Mouse (Mus musculus) testis, adult 2 months (tissue): Measurements from ENCODE around the gene Pdia5. TPM values are rescaled to one million over a fixed set of nuclear protein-coding genes. Genes with fewer than 3 reads are reported as not detected.

ENCODE experiments used
- H3K27ac ChIP-seq: fragments of 200-500 bp; 2 replicates; pipeline ENCODE4 v1.5.1; 2012; ENCODE audit warnings: low read depth, low read length; ENCODE audit not compliant: control insufficient read depth, insufficient read depth
- H3K27me3 ChIP-seq: fragments of 200-500 bp; 2 replicates; pipeline ENCODE4 v1.6.1; 2012; ENCODE audit warnings: mild to moderate bottlenecking, low read length, moderate library complexity; ENCODE audit not compliant: control insufficient read depth, insufficient read depth
- H3K36me3 ChIP-seq: fragments of 200-500 bp; 2 replicates; pipeline ENCODE4 v1.6.1; 2012; ENCODE audit warnings: mild to moderate bottlenecking, low read length; ENCODE audit not compliant: control insufficient read depth, insufficient read depth
- H3K4me1 ChIP-seq: fragments of 200-500 bp; 2 replicates; pipeline ENCODE4 v1.6.1; 2012; ENCODE audit warnings: low read length; ENCODE audit not compliant: control insufficient read depth, insufficient read depth
- H3K4me3 ChIP-seq: fragments of 200-500 bp; 2 replicates; pipeline ENCODE4 v1.5.1; 2012; ENCODE audit warnings: low read depth, mild to moderate bottlenecking, low read length, moderate library complexity, mixed read lengths; ENCODE audit not compliant: control insufficient read depth
- CTCF ChIP-seq: fragments of 200-500 bp; IDR thresholded peaks from 2 replicates; pipeline ENCODE4 v1.5.1; 2012; ENCODE audit warnings: low read depth, mild to moderate bottlenecking, inconsistent platforms, low read length, moderate library complexity; ENCODE audit not compliant: control insufficient read depth, insufficient read depth, insufficient replicate concordance
- POLR2A ChIP-seq: fragments of 200-500 bp; IDR thresholded peaks from 2 replicates; pipeline ENCODE4 v1.6.1; 2012; ENCODE audit warnings: low read depth, mild to moderate bottlenecking, inconsistent platforms, low read length, moderate library complexity; ENCODE audit not compliant: control insufficient read depth
- polyA plus RNA-seq: library from polyadenylated mRNA; depleted of rRNA; stranded (reverse); fragments of >200 nt; gene quantifications from 2 replicates; pipeline ENCODE4 v1.2.3, GENCODE M21; 2012; rRNA removed

The Pdia5 gene
- polyA plus RNA-seq, 1 experiment, result 18.9 TPM

DNA sequence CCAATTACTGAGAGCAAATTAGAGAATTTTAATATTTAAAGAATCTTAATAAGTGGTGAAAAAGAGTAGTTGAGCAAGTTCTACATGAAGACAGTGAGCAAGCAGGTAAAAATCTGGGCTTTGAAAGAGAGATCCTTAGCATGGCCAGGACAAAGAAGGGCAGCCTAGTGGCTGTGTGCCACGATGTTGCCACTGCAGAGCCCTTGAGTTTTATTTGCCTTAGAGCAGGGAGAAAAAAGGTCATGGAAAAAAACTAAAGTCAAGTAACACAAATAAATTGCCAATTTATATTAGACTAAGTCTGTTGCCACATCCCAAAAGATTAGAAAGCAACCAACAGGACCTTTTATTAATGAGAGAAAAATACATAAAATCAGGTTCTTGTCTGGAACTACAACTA, 133.2 kb downstream of the Pdia5 start:
- no peak overlapping the region for H3K27ac ChIP-seq
- TF ChIP-seq CTCF (no peak), POLR2A (no peak)
- H3K27me3 ChIP-seq, result no peaks in the 10 kb centered on the region
- H3K4me1 ChIP-seq, result no peaks in the 10 kb centered on the region; the same call in 1 of the 2 replicates
- H3K4me3 ChIP-seq, result no peak overlapping the region
- peaks cover 4% of the 10 kb centered on the region for H3K36me3 ChIP-seq

Other genes with a start within 250 kb of the Pdia5 start
- 23.0 and 29.9 TPM in 2 replicates for gene Sec22a, start 127.0 kb downstream of the Pdia5 start, polyA plus RNA-seq
- 50.7 and 64.3 TPM in 2 replicates for gene Sema5b, start 50.3 kb upstream of the Pdia5 start, polyA plus RNA-seq